Mouse (Mus musculus) G1E-ER4 (cell line): ENCODE data around the gene Wnt7b. TPM values are rescaled to one million over a fixed set of nuclear protein-coding genes. Genes with fewer than 3 reads are reported as not detected.

Experiments used
- GATA1 ChIP-seq: IDR thresholded peaks from one replicate; pipeline ENCODE4 v1.8.0; 2012; ENCODE audit warnings: low read length, inconsistent platforms
- polyA plus RNA-seq: library from polyadenylated mRNA; stranded (reverse); fragments of >175 nt; gene quantifications from 2 replicates; pipeline ENCODE4 v1.2.3, GENCODE M21; 2012

The Wnt7b gene
- polyA plus RNA-seq, 1 experiment, result not detected

DNA sequence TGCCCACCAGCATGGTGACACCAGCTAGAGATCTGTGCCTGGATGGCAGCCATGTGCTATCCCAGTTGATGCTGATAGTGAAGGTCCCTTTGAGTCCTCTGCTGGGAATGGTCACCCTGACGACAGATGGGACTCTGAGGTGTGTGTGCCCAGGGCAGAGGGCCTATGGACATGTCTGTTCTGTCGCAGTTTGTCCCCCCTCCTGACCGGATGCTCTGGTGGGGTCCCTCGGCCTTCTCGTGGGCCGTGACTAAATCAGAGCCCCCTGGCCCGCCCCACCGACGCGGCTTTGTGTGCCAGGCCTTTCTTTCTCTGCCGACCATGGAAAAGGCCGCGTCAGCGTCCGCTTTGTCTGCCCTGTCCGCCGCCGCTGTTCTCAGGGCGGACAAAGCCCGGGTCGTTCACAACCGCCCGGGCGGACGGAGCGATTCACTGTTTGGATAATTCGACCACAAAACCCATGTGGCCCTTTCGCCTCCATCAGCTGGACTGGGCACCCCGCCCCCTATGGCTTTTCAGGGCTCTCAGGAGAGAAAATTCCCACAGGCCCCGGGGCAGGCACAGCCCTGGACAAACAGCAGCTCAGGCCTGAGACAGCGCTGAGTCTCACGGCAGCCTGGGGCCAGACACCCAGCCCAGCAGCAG is 74.8 kb downstream of the Wnt7b start:
- TF ChIP-seq GATA1, result no peak

DNA sequence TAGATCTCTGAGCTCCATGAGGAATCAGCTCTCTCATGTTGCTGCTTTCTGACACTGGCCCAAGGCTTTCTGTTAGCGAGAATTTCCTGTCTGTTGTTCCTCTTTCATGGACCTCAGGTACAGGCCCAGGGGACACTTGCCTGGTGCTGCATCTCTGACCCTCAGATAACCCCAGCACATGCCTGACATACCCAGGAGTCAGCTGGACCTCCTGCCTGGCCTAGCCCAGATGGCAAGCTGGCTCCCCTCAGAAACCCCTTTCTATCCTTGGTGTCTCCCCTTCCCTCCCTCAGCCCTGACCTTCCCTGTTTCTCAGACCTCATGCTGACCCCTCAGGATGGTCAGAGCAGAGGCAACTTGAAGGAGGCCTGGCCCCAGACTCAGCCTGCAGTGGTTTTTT is 75.6 kb downstream of the Wnt7b start:
- TF ChIP-seq GATA1, result no peak

DNA sequence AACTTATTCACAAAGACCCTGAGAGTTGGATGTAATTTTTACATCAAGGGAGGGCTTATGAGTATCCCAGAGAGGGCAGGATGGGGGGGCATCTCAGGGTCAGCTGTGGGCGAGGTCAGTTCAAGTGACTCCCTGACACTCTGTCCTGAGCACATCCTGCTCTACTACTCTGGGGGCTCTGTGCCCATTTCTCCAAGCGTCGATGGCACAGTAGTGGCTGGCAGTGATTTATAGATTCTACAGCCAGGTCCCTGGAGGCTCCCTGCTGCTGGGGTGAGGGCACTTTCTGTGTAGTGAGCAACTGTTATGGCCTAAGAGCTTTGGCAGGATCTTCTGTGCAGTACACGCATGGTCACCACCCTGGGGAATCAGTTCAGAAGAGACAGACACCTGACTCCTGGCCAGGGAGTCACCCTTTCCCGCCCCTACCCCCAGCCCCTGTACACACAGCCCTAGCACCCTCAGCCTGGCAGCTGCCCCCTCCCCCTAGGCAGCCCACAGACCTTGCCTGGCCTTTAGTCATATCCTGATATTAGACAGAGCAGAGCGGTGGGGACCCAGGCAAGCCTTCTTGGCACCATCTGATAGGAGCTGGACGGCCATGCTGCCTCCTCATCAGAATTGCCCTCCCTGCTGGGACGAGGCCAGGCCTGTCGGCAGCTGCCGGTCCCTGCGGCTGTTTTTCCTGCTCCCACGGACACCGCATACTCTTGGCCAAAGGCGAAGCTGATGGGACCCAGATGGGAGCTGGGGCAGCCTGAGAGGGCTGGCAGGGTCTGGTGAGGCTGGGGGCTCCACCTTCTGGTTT is 77.0 kb downstream of the Wnt7b start:
- TF ChIP-seq GATA1, result no peak

DNA sequence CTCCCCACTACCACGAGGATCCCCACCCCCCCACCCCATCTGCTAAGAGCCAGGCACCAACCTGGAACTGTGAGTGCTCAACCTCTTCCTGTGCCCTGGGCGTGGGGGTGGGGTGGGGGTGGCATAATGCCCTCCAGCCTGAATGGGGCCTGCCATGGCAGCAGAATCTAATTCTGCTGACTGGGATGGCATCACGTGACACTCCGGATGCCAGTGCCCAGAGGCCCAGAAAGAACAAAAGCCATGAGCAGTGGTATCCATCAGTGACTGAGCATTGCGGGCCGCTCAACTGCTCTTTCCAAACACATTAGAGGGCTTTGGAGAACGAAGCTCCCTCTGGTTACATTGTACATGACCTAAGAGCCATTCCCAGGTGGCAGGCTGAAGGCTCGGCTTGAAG is 79.1 kb downstream of the Wnt7b start, which contains the start of gene 7530416G11Rik:
7530416G11Rik (minus strand) TSS at position 101 of the 400 bp plus-strand sequence.
- no peak for TF ChIP-seq GATA1

DNA sequence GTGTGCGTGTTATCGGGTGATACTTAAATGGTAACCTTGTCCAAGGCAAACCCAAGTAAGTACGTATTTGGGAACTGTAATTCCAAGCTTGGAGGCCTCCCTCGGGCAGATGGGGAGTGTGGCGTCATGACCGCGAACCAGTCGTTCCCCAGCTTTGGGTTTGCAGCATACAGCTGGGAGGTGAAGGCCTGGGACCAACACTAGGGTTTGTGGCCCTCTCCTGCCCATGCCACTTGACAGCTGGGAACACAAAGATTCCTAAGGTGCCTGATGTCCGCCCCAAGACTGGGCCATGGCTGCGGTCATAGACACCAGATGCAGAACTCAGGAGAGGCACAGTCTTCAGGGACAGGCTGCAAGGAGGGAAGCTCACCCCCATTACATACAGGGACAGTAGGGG is 82.0 kb downstream of the Wnt7b start:
- no peak for TF ChIP-seq GATA1

DNA sequence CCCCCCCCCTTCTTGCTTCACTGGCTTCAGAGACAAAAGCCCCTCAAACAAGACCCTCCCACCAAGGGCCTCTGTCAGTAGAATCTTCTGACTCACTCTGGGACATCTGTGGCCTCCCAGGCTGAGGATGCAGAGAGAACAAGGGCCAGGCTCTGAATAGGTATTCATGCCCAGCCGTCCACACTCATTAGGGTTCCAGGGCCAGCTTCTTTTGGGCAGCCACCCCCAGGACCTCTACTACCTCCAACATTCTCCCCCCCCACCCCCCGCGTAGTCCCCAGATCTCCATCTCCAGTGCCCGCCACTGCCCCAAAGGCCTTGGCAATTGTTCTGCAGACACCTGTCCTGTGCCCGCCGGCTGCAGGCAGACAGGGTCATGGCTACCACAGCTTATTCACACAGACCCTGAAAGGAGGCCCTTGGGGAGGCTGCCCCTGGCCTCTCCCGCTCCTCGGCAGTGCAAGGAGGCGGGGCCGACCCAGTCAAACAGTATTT is 84.2 kb downstream of the Wnt7b start:
- no peak for TF ChIP-seq GATA1

DNA sequence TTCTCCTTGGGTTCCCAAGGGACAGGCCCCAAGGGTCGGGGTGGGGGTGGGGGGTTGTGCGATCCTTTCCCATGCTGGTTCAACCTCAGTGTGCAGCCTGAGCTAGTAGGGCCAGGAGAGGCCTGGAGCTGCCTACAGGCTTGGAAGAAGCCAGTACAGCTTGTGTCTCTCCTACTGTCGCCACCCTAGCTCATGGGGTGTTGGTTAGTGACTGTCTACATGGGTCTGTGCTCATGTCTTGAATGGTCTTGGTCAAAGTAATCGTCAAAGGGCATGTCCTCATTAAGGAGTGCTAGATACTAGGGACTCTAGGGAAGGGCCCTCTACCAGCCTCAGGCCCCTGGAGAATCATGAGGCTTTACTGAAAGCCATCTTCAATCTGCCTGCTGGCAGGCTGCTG is 84.7 kb downstream of the Wnt7b start:
- no peak for TF ChIP-seq GATA1

DNA sequence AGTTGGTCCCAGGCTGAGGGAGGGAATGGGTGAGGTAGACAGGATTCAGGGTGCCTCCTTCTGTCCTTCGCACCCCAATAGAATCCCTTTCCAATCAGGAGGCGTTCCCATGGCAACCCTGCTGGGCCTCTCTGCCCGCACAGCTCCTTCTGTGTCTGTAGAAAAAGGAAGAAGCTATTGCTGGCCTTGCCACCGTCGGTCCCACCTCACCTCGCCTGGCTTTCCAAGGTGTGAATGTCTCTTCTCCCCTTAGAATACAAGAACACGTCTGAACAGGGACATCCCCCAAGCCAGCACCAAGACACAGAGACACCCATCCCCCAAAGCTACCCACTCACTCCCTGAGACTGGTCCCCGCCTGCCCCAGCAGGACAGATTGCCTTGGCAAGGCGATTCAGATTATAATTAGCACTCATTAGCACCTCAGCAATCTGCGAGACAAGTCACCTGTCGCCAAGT is 88.1 kb downstream of the Wnt7b start:
- TF ChIP-seq GATA1, result no peak

DNA sequence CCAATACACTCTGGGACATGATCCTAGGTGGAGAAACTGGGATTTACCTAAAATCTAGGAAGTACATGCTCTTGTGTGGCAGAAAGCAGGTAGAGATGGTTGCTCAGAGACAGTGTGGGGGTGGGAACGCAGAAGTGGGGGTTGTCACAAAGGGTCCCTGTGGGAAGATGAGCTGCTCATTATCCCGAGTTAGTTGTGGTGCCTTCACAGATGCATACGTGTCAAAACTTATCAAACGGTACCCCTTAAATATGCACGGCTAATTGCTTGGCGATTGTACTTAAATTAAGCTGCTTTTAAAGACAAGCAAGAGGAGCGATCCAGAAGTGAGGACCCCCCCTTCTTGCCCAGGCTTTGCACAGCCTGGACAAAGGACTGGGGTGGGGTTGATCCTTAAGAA is 92.5 kb downstream of the Wnt7b start:
- no peak for TF ChIP-seq GATA1

DNA sequence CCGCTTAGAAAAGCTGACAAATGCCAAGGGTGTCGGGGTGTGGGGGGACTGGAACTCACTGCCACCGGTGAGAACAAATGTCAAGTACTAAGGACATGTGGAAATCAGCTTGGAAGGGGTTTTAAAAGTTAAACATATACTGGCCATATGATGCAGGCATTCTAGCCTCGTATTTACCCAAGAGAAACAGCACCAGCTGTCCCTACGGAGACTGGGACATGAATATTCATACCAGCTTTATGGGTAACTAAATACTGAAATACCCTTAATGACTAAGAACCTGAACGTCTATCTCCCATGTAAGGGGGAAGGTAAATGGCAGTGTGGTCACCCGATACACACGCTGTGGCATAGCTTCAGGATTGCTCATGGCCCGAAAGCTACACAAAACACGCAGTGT is 93.4 kb downstream of the Wnt7b start:
- no peak for TF ChIP-seq GATA1

Other genes starting within 250 kb of the Wnt7b start
- gene Atxn10, start 246.2 kb downstream of the Wnt7b start, polyA plus RNA-seq, result 94.2 and 108 TPM in 2 replicates
- not detected in 2 replicates for gene 7530416G11Rik, start 79.2 kb downstream of the Wnt7b start, polyA plus RNA-seq
- gene Ppara, start 152.5 kb upstream of the Wnt7b start, polyA plus RNA-seq, result not detected in 2 replicates
- 14.2 and 19.5 TPM in 2 replicates for gene Cdpf1, start 229.2 kb upstream of the Wnt7b start, polyA plus RNA-seq
- not detected in 2 replicates for gene Pkdrej, start 239.3 kb upstream of the Wnt7b start, polyA plus RNA-seq
- gene Ttc38, start 249.8 kb upstream of the Wnt7b start, polyA plus RNA-seq, result 1.3 and 3.1 TPM in 2 replicates